Mouse (Mus musculus): ENCODE results near the gene Cfap77. TPM values are rescaled to one million over a fixed set of nuclear protein-coding genes. Genes with fewer than 3 reads are reported as not detected.

Gene Cfap77
- polyA plus RNA-seq, 2 experiments, result 0.29 to 0.88 TPM

DNA sequence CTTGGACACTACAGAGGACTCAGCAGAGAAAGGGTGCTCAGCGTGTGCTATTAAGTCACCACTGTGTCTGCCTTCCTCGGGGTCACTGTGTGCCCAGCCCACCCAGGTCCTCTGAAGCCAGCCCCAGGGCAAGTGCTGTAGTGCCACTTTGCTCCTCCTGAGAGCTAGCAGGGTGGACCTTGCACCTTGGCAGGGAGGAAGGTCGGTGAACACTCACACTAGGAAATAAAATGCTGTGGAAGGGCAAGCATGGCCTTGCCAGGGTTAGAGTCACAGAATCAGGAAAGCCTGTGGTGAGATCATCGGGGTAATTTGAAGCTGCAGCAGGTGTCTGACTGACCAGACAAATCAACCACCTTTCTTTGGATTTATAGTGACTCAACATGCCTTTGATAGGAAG lies 149.3 kb downstream of the Cfap77 start:
- Histone ChIP-seq H3K27ac (replicated peaks; ENCODE audit: low read depth, low read length) (no peak overlapping the region), H3K4me3 (replicated peaks; ENCODE audit: low read length) (no peak overlapping the region), H3K4me2 (replicated peaks; ENCODE audit: low read depth, low read length, severe bottlenecking) (no peak overlapping the region), H3K9me3 (ENCODE audit: control insufficient read depth, low read length) (no peaks in the 10 kb centered on the region), H3K36me3 (ENCODE audit: control insufficient read depth, insufficient read depth, low read length) (peaks cover 29% of the 10 kb centered on the region), H3K9ac (ENCODE audit: low read depth, low read length, severe bottlenecking) (no peak overlapping the region), H3K4me1 (ENCODE audit: control insufficient read depth, insufficient read depth, low read length) (no peaks in the 10 kb centered on the region), H3K27me3 (ENCODE audit: control insufficient read depth, insufficient read depth, low read length) (peaks cover 40% of the 10 kb centered on the region)
- WGBS, result 66% methylated on average over 4 of the region's 4 CpGs
- ATAC-seq (ENCODE audit: low FRiP score, low read depth) (no peak), DNase-seq (ENCODE audit: low spot score) (no peak)
- no peak for TF ChIP-seq POLR2A (IDR thresholded peaks at IDR 0.05; ENCODE audit: borderline replicate concordance, extremely low read depth, insufficient read depth, insufficient read length)

DNA sequence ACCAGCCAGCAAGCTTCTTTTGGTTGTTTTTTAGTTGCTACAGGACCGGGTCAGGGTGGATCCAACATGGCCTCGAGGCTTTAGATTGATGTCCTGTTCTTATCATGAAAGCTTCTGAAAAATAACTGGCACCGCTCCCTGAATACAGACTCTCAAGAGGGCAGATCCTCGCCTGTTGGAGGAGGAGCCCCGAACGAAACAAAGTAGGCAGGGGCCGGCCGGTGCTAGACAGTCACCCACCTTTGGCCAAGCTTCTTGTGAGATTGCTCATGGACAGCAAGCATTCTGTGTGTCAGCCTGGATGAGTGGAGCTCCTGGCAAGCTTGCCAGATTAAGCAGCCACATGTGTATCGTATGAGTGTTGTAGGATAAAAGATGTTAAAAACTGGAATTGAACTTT lies 150.1 kb downstream of the Cfap77 start:
- no peak overlapping the region for H3K4me3 ChIP-seq (replicated peaks; ENCODE audit: low read length)
- TF ChIP-seq POLR2A (IDR thresholded peaks at IDR 0.05; ENCODE audit: borderline replicate concordance, extremely low read depth, insufficient read depth, insufficient read length), result no peak
- H3K9ac ChIP-seq (ENCODE audit: low read depth, low read length, severe bottlenecking), result no peak overlapping the region
- peaks cover 32% of the 10 kb centered on the region for H3K27me3 ChIP-seq (ENCODE audit: control insufficient read depth, insufficient read depth, low read length)
- DNase-seq (ENCODE audit: low spot score), result no peak
- ATAC-seq (ENCODE audit: low FRiP score, low read depth), result no peak
- WGBS, result 90% methylated on average over 9 of the region's 9 CpGs
- H3K4me1 ChIP-seq (ENCODE audit: control insufficient read depth, insufficient read depth, low read length), result no peaks in the 10 kb centered on the region
- no peak overlapping the region for H3K4me2 ChIP-seq (replicated peaks; ENCODE audit: low read depth, low read length, severe bottlenecking)
- H3K9me3 ChIP-seq (ENCODE audit: control insufficient read depth, low read length), result no peaks in the 10 kb centered on the region
- H3K36me3 ChIP-seq (ENCODE audit: control insufficient read depth, insufficient read depth, low read length), result peaks cover 36% of the 10 kb centered on the region
- H3K27ac ChIP-seq (replicated peaks; ENCODE audit: low read depth, low read length), result no peak overlapping the region

DNA sequence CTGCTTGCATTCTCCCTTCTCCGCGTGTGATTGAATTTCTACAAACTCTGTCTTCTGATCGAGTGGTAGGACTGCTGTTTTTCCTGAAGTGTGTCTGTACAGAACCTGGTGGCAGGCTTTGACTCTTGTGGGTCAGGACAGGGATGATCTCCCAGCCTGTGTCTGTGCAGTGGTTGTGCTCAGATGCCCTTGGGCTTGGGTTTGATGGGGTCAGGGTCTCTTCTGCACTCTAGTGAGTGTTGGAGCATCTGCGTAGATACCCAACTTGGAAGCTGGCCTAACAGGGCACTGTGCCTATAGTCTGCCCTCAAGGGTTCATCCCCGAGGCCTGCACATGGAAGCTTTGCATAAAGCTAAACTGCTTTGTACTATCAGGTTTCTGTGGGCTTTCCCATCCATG lies 151.0 kb downstream of the Cfap77 start:
- H3K4me1 ChIP-seq (ENCODE audit: control insufficient read depth, insufficient read depth, low read length), result no peaks in the 10 kb centered on the region
- H3K36me3 ChIP-seq (ENCODE audit: control insufficient read depth, insufficient read depth, low read length), result peaks cover 42% of the 10 kb centered on the region
- no peak overlapping the region for H3K27ac ChIP-seq (replicated peaks; ENCODE audit: low read depth, low read length)
- no peak overlapping the region for H3K9ac ChIP-seq (ENCODE audit: low read depth, low read length, severe bottlenecking)
- peaks cover 23% of the 10 kb centered on the region for H3K27me3 ChIP-seq (ENCODE audit: control insufficient read depth, insufficient read depth, low read length)
- ATAC-seq (ENCODE audit: low FRiP score, low read depth) (no peak), DNase-seq (ENCODE audit: low spot score) (no peak)
- no peak overlapping the region for H3K4me2 ChIP-seq (replicated peaks; ENCODE audit: low read depth, low read length, severe bottlenecking)
- no peaks in the 10 kb centered on the region for H3K9me3 ChIP-seq (ENCODE audit: control insufficient read depth, low read length)
- no peak overlapping the region for H3K4me3 ChIP-seq (replicated peaks; ENCODE audit: low read length)
- WGBS, result 88% methylated on average over 5 of the region's 5 CpGs
- TF ChIP-seq POLR2A (IDR thresholded peaks at IDR 0.05; ENCODE audit: borderline replicate concordance, extremely low read depth, insufficient read depth, insufficient read length), result no peak

DNA sequence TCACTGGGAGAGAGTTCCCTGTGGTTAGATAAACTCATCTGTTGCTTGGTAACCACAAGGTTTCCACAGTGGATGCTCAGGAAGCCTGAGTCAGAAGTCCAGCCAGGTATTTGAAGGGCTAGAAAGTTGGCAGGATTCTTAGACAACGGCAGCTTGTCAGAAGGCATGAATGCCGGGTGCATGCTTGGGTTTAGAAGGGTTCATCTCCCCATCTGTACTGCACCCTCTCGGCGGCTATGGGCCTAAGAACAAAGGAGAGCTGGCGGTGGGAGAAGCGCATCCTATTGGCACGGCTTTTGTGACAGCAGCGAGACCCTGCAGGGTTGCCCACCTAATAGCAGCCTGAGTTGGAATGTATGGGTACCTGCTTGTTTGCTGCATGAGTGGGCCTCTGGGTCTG lies 152.6 kb downstream of the Cfap77 start:
- H3K9me3 ChIP-seq (ENCODE audit: control insufficient read depth, low read length), result no peaks in the 10 kb centered on the region
- ATAC-seq (ENCODE audit: low FRiP score, low read depth) (no peak), DNase-seq (ENCODE audit: low spot score) (no peak)
- H3K4me3 ChIP-seq (replicated peaks; ENCODE audit: low read length), result no peak overlapping the region
- no peak overlapping the region for H3K27ac ChIP-seq (replicated peaks; ENCODE audit: low read depth, low read length)
- H3K36me3 ChIP-seq (ENCODE audit: control insufficient read depth, insufficient read depth, low read length), result peaks cover 53% of the 10 kb centered on the region
- no peak for TF ChIP-seq POLR2A (IDR thresholded peaks at IDR 0.05; ENCODE audit: borderline replicate concordance, extremely low read depth, insufficient read depth, insufficient read length)
- H3K27me3 ChIP-seq (ENCODE audit: control insufficient read depth, insufficient read depth, low read length), result peaks cover 7% of the 10 kb centered on the region; the same call in 1 of the 2 replicates
- H3K9ac ChIP-seq (ENCODE audit: low read depth, low read length, severe bottlenecking), result no peak overlapping the region
- WGBS, result 88% methylated on average over 8 of the region's 8 CpGs
- H3K4me2 ChIP-seq (replicated peaks; ENCODE audit: low read depth, low read length, severe bottlenecking), result no peak overlapping the region
- H3K4me1 ChIP-seq (ENCODE audit: control insufficient read depth, insufficient read depth, low read length), result no peaks in the 10 kb centered on the region

DNA sequence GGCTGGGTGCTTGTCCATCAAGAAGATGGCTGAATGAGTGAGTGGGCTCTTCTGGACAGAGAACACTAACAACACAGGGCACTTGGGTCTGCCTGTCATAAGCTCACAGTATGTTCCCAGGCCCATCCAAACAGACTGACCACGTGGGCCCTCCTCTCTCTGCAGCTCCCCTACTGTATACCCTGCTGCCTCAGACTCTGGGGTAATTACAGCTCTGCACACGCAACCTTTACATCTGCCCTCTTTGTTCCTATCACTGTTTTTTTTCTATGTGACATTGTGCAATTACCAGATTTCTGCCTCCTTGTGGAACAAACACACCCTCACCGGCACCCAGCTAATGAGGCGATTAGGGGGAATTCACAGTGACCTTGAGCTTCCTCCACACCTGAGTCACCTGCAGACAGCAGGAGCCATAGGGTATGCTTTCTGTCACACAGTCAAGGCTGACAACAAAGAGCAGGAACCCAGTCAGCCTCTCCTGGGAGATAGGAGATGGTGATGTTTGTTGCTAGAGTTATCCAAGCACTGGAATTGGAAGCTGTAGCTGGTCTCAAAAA lies 157.4 kb downstream of the Cfap77 start:
- WGBS, result 85% methylated on average over 4 of the region's 4 CpGs

DNA sequence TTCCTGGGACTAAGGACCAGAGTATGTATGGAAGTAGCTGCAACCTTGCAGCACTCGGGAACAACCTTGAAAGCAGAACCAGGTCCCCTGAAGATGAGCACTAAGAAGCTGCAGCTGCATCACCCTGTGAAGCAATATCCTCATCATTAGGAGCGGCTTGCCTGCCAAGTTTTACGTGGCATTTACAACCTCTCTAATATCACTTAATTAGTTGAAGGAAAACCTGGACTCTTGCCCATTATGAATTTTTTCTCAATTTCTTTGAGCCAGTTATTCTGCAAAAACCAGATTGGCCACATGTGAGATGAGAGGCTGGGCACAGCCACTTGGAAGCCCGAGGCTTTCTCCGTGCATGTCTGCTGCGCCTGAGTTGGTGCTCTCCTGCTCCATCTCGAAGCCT lies 159.0 kb downstream of the Cfap77 start:
- H3K4me1 ChIP-seq (ENCODE audit: control insufficient read depth, insufficient read depth, low read length), result no peaks in the 10 kb centered on the region
- peak; percentile 12 for DNase-seq (ENCODE audit: low spot score)
- no peak overlapping the region for H3K4me2 ChIP-seq (replicated peaks; ENCODE audit: low read depth, low read length, severe bottlenecking)
- H3K4me3 ChIP-seq (replicated peaks; ENCODE audit: low read length), result no peak overlapping the region
- no peaks in the 10 kb centered on the region for H3K27me3 ChIP-seq (ENCODE audit: control insufficient read depth, insufficient read depth, low read length)
- no peak overlapping the region for H3K9ac ChIP-seq (ENCODE audit: low read depth, low read length, severe bottlenecking)
- H3K36me3 ChIP-seq (ENCODE audit: control insufficient read depth, insufficient read depth, low read length), result peaks cover 62% of the 10 kb centered on the region
- TF ChIP-seq POLR2A (IDR thresholded peaks at IDR 0.05; ENCODE audit: borderline replicate concordance, extremely low read depth, insufficient read depth, insufficient read length), result no peak
- WGBS, result 61% methylated on average over 7 of the region's 7 CpGs
- ATAC-seq (ENCODE audit: low FRiP score, low read depth), result no peak
- no peak overlapping the region for H3K27ac ChIP-seq (replicated peaks; ENCODE audit: low read depth, low read length)
- no peaks in the 10 kb centered on the region for H3K9me3 ChIP-seq (ENCODE audit: control insufficient read depth, low read length)

More for the DNA sequence above, 157.4 kb downstream of the Cfap77 start:
- H3K27me3 ChIP-seq (ENCODE audit: control insufficient read depth, insufficient read depth, low read length), result no peaks in the 10 kb centered on the region
- no peak for TF ChIP-seq POLR2A (IDR thresholded peaks at IDR 0.05; ENCODE audit: borderline replicate concordance, extremely low read depth, insufficient read depth, insufficient read length)
- no peak overlapping the region for H3K9ac ChIP-seq (ENCODE audit: low read depth, low read length, severe bottlenecking)
- no peak overlapping the region for H3K4me3 ChIP-seq (replicated peaks; ENCODE audit: low read length)
- H3K4me2 ChIP-seq (replicated peaks; ENCODE audit: low read depth, low read length, severe bottlenecking), result no peak overlapping the region
- H3K9me3 ChIP-seq (ENCODE audit: control insufficient read depth, low read length), result no peaks in the 10 kb centered on the region
- peaks cover 59% of the 10 kb centered on the region for H3K36me3 ChIP-seq (ENCODE audit: control insufficient read depth, insufficient read depth, low read length)
- ATAC-seq (ENCODE audit: low FRiP score, low read depth), result no peak
- H3K4me1 ChIP-seq (ENCODE audit: control insufficient read depth, insufficient read depth, low read length), result no peaks in the 10 kb centered on the region
- no peak for DNase-seq (ENCODE audit: low spot score)
- H3K27ac ChIP-seq (replicated peaks; ENCODE audit: low read depth, low read length), result no peak overlapping the region
